Mouse (Mus musculus) forebrain, postnatal 0 days (tissue): Measurements from ENCODE around the gene Git2. TPM values are rescaled to one million over a fixed set of nuclear protein-coding genes. Genes with fewer than 3 reads are reported as not detected.

ENCODE experiments used
- ATAC-seq: fragments of 200-750 bp; cut with Nextera tagmentation; 2 replicates; pipeline ENCODE4 v1.8.0; 2017; ENCODE audit warnings: mild to moderate bottlenecking, moderate library complexity
- DNase-seq: peaks from one replicate; pipeline ENCODE4 v3.0.0-alpha.2; 2015
- H3K27ac ChIP-seq: fragments of 300-500 bp; sonication (generic); 2 replicates; pipeline ENCODE4 v1.5.1; 2014; ENCODE audit warnings: low read depth, mild to moderate bottlenecking, antibody characterized with exemption, low read length, moderate library complexity, mixed read lengths
- H3K27me3 ChIP-seq: fragments of 300-500 bp; sonication (generic); 2 replicates; pipeline ENCODE4 v1.6.1; 2014; ENCODE audit warnings: mild to moderate bottlenecking, low read length, mixed read lengths; ENCODE audit not compliant: insufficient read depth
- H3K36me3 ChIP-seq: fragments of 300-500 bp; sonication (generic); 2 replicates; pipeline ENCODE4 v1.6.1; 2014; ENCODE audit warnings: mild to moderate bottlenecking, moderate library complexity; ENCODE audit not compliant: insufficient read depth
- H3K4me1 ChIP-seq: fragments of 300-500 bp; sonication (generic); 2 replicates; pipeline ENCODE4 v1.6.1; 2014; ENCODE audit warnings: antibody characterized with exemption; ENCODE audit not compliant: insufficient read depth
- H3K4me2 ChIP-seq: fragments of 300-500 bp; sonication (generic); 2 replicates; pipeline ENCODE4 v1.6.1; 2014; ENCODE audit warnings: low read depth, mild to moderate bottlenecking, moderate library complexity
- H3K4me3 ChIP-seq: fragments of 300-500 bp; sonication (generic); 2 replicates; pipeline ENCODE4 v1.5.1; 2014; ENCODE audit warnings: low read depth, low read length, mixed read lengths
- H3K9ac ChIP-seq: fragments of 300-500 bp; sonication (generic); 2 replicates; pipeline ENCODE4 v1.6.1; 2014; ENCODE audit warnings: mild to moderate bottlenecking
- H3K9me3 ChIP-seq: fragments of 300-500 bp; sonication (generic); 2 replicates; pipeline ENCODE4 v1.6.1; 2016; ENCODE audit warnings: low read length
- CTCF ChIP-seq: sonication (generic); IDR thresholded peaks from 2 replicates; pipeline ENCODE4 v1.5.1; 2016; ENCODE audit warnings: antibody characterized with exemption, control low read depth, low read depth
- WGBS: fragments of 180-500 bp; shearing (Covaris S2); extraction: QIAGEN DNeasy Blood & Tissue Kit; methylation state at CpG from one replicate; pipeline ENCODE4 v1.1.7; 2014; 5-methylcytosine and 5-hydroxymethylcytosine counted together
- polyA plus RNA-seq: library from polyadenylated mRNA; unstranded; fragments of >200 nt; fragmentation: Nextera tagmentation; extraction: Ambion mirVana; gene quantifications from 2 replicates; pipeline ENCODE4 v1.2.1, GENCODE M21; 2015
- total RNA-seq: library from RNA; depleted of rRNA; stranded (reverse); fragments of >200 nt; gene quantifications from 2 replicates; pipeline ENCODE4 v1.2.3, GENCODE M21; 2014

Git2 gene
- total and polyA plus RNA-seq, 2 experiments from 2014 or later: 31.1 to 57.6 TPM

GRCm38 (mm10) chr5:114750325-114750724 lies 25.0 kb downstream of the Git2 start:
- Histone ChIP-seq H3K36me3 (peaks cover 66% of the 10 kb centered on the region), H3K4me3 (no peak overlapping the region), H3K27ac (no peak overlapping the region), H3K9ac (no peak overlapping the region), H3K4me2 (no peak overlapping the region), H3K9me3 (no peaks in the 10 kb centered on the region), H3K27me3 (no peaks in the 10 kb centered on the region), H3K4me1 (no peaks in the 10 kb centered on the region)
- DNase-seq: no peak
- no peak for TF ChIP-seq CTCF
- ATAC-seq: no peak
- WGBS: 76% methylated on average over 10 of the region's 10 CpGs

- WGBS: 92% methylated on average over 5 of the region's 5 CpGs
- Histone ChIP-seq H3K4me1 (0 out of 2 replicates have a peak, but pooled peaks cover 4% of the 10 kb centered on the region), H3K36me3 (peaks cover 70% of the 10 kb centered on the region), H3K4me3 (no peak overlapping the region), H3K9ac (no peak overlapping the region), H3K9me3 (no peaks in the 10 kb centered on the region), H3K4me2 (no peak overlapping the region), H3K27ac (no peak overlapping the region), H3K27me3 (no peaks in the 10 kb centered on the region)
- no peak for TF ChIP-seq CTCF
- DNase-seq: no peak
- no peak for ATAC-seq
Observed at GRCm38 (mm10) chr5:114747521-114747920, 27.8 kb downstream of the Git2 start.

- ATAC-seq: no peak
- WGBS: 80% methylated on average over 4 of the region's 4 CpGs
Observed at GRCm38 (mm10) chr5:114746886-114747285, 28.4 kb downstream of the Git2 start.

GRCm38 (mm10) chr5:114745581-114745980 lies 29.7 kb downstream of the Git2 start:
- Histone ChIP-seq H3K9me3 (no peaks in the 10 kb centered on the region), H3K27ac (no peak overlapping the region), H3K4me1 (0 out of 2 replicates have a peak, but pooled peaks cover 4% of the 10 kb centered on the region), H3K9ac (no peak overlapping the region), H3K4me3 (no peak overlapping the region), H3K27me3 (no peaks in the 10 kb centered on the region), H3K36me3 (peaks cover 75% of the 10 kb centered on the region), H3K4me2 (no peak overlapping the region)
- ATAC-seq (no peak), DNase-seq (no peak)
- 85% methylated on average over 5 of the region's 5 CpGs for WGBS
- no peak for TF ChIP-seq CTCF

More at GRCm38 (mm10) chr5:114746886-114747285, 28.4 kb downstream of the Git2 start:
- H3K4me1 ChIP-seq: 0 out of 2 replicates have a peak, but pooled peaks cover 4% of the 10 kb centered on the region
- no peak for TF ChIP-seq CTCF
- H3K4me3 ChIP-seq: no peak overlapping the region
- no peak overlapping the region for H3K4me2 ChIP-seq
- no peak for DNase-seq
- H3K9me3 ChIP-seq: no peaks in the 10 kb centered on the region
- H3K9ac ChIP-seq: no peak overlapping the region
- no peak overlapping the region for H3K27ac ChIP-seq
- peaks cover 69% of the 10 kb centered on the region for H3K36me3 ChIP-seq
- no peaks in the 10 kb centered on the region for H3K27me3 ChIP-seq

- Histone ChIP-seq H3K4me1 (0 out of 2 replicates have a peak, but pooled peaks cover 4% of the 10 kb centered on the region), H3K27ac (no peak overlapping the region), H3K36me3 (peaks cover 82% of the 10 kb centered on the region)
Observed at GRCm38 (mm10) chr5:114743697-114744090, 31.6 kb downstream of the Git2 start.

GRCm38 (mm10) chr5:114742998-114743696 lies 32.2 kb downstream of the Git2 start:
- peaks cover 82% of the 10 kb centered on the region for H3K36me3 ChIP-seq
- no peaks in the 10 kb centered on the region for H3K27me3 ChIP-seq
- H3K9me3 ChIP-seq: no peaks in the 10 kb centered on the region
- peak; percentile 81 for DNase-seq
- peak; percentile 96 for ATAC-seq
- no peak overlapping the region for H3K4me2 ChIP-seq
- no peak overlapping the region for H3K4me3 ChIP-seq
- H3K9ac ChIP-seq: no peak overlapping the region
- WGBS: 70% methylated on average over 13 of the region's 13 CpGs
- TF ChIP-seq CTCF: no peak
- 0 out of 2 replicates have a peak overlapping the region, but pooled peaks have one; percentile 54 for H3K27ac ChIP-seq
- 0 out of 2 replicates have a peak, but pooled peaks cover 4% of the 10 kb centered on the region for H3K4me1 ChIP-seq

More at GRCm38 (mm10) chr5:114743697-114744090, 31.6 kb downstream of the Git2 start:
- DNase-seq: no peak
- TF ChIP-seq CTCF: no peak
- Histone ChIP-seq H3K4me2 (no peak overlapping the region), H3K9ac (no peak overlapping the region), H3K4me3 (no peak overlapping the region), H3K27me3 (no peaks in the 10 kb centered on the region), H3K9me3 (no peaks in the 10 kb centered on the region)
- no peak for ATAC-seq
- WGBS: 94% methylated on average over 8 of the region's 8 CpGs

GRCm38 (mm10) chr5:114742572-114742971 lies 32.7 kb downstream of the Git2 start:
- Histone ChIP-seq H3K9me3 (no peaks in the 10 kb centered on the region), H3K4me2 (no peak overlapping the region), H3K27ac (0 out of 2 replicates have a peak overlapping the region, but pooled peaks have one; percentile 54), H3K4me3 (no peak overlapping the region), H3K4me1 (0 out of 2 replicates have a peak, but pooled peaks cover 4% of the 10 kb centered on the region), H3K36me3 (peaks cover 83% of the 10 kb centered on the region), H3K27me3 (no peaks in the 10 kb centered on the region), H3K9ac (no peak overlapping the region)
- TF ChIP-seq CTCF: no peak
- 70% methylated on average over 10 of the region's 10 CpGs for WGBS
- ATAC-seq (no peak), DNase-seq (no peak)
